Mouse (Mus musculus) testis, adult 2 months (tissue): Measurements from ENCODE around the gene Nt5c.

Experiments
- CTCF ChIP-seq: fragments of 200-500 bp; IDR thresholded peaks from 2 replicates; pipeline ENCODE4 v1.5.1; 2012; ENCODE audit warnings: low read depth, mild to moderate bottlenecking, inconsistent platforms, low read length, moderate library complexity; ENCODE audit not compliant: control insufficient read depth, insufficient read depth, insufficient replicate concordance
- POLR2A ChIP-seq: fragments of 200-500 bp; IDR thresholded peaks from 2 replicates; pipeline ENCODE4 v1.6.1; 2012; ENCODE audit warnings: low read depth, mild to moderate bottlenecking, inconsistent platforms, low read length, moderate library complexity; ENCODE audit not compliant: control insufficient read depth

GRCm38 (mm10) chr11:115508061-115508460 lies 16.4 kb upstream of the Nt5c start:
- no peak for TF ChIP-seq CTCF
- no peak for TF ChIP-seq POLR2A
